Mouse (Mus musculus) brain, embryonic 14.5 days (tissue): ENCODE results near the gene Pdzph1. TPM values are rescaled to one million over a fixed set of nuclear protein-coding genes. Genes with fewer than 3 reads are reported as not detected.

Experiments used
- DNase-seq: peaks from one replicate; pipeline ENCODE4 v3.0.0-alpha.2; 2011; ENCODE audit warnings: low read depth
- CTCF ChIP-seq: fragments of 200-500 bp; IDR thresholded peaks from 2 replicates; pipeline ENCODE4 v1.5.1; 2012; ENCODE audit warnings: inconsistent platforms, mild to moderate bottlenecking, moderate library complexity, borderline replicate concordance; ENCODE audit not compliant: insufficient read depth, insufficient read length; ENCODE audit errors: extremely low read depth
- POLR2A ChIP-seq: fragments of 200-500 bp; IDR thresholded peaks from 2 replicates; pipeline ENCODE4 v1.6.1; 2012; ENCODE audit warnings: mild to moderate bottlenecking, inconsistent platforms, borderline replicate concordance; ENCODE audit not compliant: poor library complexity, insufficient read depth, insufficient read length, severe bottlenecking; ENCODE audit errors: extremely low read depth
- polyA plus RNA-seq: library from polyadenylated mRNA; depleted of rRNA; stranded (reverse); fragments of >200 nt; gene quantifications from 2 replicates; pipeline ENCODE4 v1.2.3, GENCODE M21; 2012

Gene Pdzph1
- polyA plus RNA-seq, 1 experiment = 3.1 TPM

DNA sequence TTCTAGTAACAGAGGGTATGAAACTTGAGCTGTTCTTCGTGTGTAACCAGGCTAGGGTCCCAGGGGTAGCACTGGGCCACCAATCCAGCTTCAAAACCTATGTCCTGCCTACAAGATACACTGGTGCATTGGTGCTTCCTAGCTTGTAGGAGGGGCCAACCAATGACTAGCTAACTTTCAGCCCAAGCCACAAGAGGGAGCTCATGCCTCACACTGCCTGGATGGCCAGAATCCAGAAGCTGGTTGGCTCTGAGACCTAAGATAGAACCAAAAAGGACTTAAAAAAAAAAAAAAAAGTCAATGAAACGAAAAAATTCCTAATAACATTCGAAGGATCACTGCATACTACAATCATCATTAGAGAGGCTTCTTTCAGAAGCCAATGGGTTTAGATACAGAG is 31.3 kb downstream of the Pdzph1 start:
- DNase-seq = peak; percentile 24

DNA sequence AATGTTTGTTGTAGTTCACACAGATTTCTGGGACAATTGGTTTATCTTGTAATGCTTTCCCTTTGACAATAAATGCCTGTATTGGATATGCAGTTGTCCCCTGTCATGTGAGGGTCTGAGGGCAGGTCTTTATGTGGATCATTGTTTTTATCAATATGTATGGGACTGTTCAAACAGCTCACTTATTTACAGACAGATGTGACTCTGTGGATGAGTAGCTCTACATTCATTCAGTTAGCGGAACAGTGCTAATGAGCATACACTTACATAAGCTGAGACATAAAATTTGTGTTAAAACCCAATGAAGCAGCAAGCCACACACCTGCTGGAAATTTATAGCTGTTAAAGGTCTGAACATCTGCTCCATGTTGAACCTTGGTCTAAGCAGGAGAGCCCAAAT is 34.1 kb downstream of the Pdzph1 start:
- no peak for DNase-seq

More for the DNA sequence above, 31.3 kb downstream of the Pdzph1 start:
- TF ChIP-seq CTCF (peak; percentile 31; the same call in 1 of the 2 replicates), POLR2A (no peak)

DNA sequence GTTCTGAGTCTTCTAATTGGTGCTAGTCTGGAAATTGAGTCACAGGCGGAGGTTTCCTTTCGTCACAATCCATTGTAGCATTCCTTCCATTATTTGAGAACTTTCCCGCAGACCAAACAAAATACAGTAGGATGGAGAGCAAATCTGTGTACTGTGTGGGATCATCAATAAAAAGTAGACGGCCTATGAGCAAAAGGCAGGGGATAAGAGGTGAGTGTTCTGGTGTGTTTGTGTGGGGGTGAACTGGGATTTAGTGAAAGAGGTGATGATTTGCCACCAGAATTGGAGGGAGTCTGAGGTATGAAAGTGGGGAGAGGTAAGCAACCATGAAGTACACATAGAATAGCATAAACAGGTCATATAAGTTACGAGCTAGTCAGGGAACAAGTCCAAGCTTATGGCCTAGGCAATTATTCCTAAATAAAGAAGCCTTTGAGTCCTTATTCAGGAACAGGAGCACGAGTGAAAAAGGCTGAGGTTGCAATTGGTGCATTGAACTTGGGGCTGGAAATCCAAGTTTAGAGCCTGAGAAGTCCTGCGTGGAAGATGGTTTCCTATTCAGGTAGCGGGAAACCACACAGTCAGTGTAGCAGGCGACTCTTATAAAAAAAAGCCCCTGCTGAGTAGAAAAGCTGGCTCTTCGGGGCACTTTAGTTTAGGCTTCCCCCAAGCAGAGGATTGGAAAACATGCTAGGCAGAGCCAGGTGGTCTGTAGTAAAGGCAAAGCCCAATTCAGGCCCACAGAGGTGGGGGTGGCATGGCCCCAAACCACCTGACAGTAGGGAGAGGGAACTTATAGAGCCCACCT is 48.0 kb downstream of the Pdzph1 start:
- no peak for DNase-seq
- TF ChIP-seq POLR2A (no peak), CTCF (no peak)

More for the DNA sequence above, 34.1 kb downstream of the Pdzph1 start:
- TF ChIP-seq POLR2A (no peak), CTCF (no peak)

DNA sequence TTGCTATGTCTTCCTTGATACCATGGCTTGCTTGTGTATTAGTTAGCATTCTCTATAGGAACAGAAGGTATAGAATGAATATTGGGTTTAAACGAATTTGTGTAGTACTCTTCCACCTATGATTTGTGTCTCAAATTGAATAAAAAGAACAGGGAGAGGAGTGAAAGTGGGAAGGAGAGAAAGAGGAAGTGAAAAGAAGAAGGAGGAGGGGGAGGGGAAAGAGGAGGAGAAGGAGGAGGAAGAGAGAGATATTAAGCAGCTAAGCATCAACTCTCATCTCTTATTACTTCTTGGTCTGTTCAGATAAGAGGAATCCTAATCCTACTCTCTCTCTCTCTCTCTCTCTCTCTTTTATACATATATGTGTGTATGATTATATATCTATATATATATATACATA is 52.6 kb downstream of the Pdzph1 start:
- TF ChIP-seq POLR2A = no peak
- no peak for TF ChIP-seq CTCF
- no peak for DNase-seq

- TF ChIP-seq POLR2A = no peak
- TF ChIP-seq CTCF = no peak
Observed at GRCm38 (mm10) chr17:58937533-58937932, 53.6 kb downstream of the Pdzph1 start.

DNA sequence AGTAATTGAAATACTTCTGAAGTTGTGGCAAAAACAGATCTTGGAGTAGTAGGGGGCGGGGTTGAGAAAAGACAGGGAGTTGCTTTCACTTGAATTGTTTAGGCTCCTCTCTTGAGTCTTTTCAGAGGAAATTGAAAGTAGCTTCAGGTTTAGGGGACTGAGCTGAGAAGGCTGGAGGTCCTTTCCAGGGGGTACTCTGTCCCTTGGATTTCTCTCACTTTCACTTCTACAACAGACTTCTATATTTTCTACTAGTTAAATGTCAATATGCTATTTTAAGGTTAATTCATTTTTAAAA is 58.2 kb downstream of the Pdzph1 start:
- TF ChIP-seq CTCF (no peak), POLR2A (no peak)
- no peak for DNase-seq

More at GRCm38 (mm10) chr17:58937533-58937932, 53.6 kb downstream of the Pdzph1 start:
- peak; percentile 70 for DNase-seq

DNA sequence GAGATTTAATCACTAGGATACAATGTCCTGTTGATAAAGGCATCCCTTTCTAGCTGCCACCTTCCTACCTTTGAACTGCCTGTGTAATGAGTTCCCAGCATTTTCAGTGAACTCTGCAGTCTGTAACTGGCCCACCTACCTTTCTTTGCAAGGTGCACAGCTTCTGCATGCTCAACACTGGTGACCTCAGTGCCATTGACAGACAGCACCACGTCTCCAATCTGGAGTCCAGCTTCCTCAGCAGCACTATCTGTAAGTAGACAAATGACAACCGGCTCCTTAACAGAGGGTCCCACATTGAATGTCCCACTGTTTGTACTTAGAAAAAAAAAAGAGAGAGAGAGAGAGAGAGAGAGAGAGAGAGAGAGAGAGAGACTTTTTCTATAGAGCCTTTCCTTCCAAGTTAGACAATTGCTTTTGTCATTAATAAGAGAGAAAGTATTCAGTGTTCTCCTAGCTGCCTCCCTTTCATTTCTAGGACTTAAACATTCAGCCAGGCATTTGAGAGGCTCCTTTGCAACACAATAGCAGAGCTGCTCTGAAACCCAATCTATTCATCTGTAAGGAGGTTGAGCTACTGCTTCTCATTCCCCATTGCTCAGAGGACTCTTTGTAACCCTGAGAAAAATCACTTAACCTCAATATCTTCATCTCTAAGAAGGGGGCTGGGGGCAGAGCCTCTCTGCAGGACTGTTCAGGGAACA is 58.7 kb downstream of the Pdzph1 start:
- DNase-seq = peak; percentile 90
- TF ChIP-seq CTCF (no peak), POLR2A (no peak)

- TF ChIP-seq POLR2A (no peak), CTCF (no peak)
- no peak for DNase-seq
Observed at GRCm38 (mm10) chr17:58924754-58925546, 66.2 kb downstream of the Pdzph1 start.

GRCm38 (mm10) chr17:58923901-58924476 is 67.2 kb downstream of the Pdzph1 start:
- TF ChIP-seq CTCF (no peak), POLR2A (no peak)
- DNase-seq = peak; percentile 51

GRCm38 (mm10) chr17:58923316-58923866 is 67.8 kb downstream of the Pdzph1 start:
- DNase-seq = peak; percentile 52
- TF ChIP-seq CTCF (no peak), POLR2A (no peak)
